Mouse (Mus musculus): ENCODE results near the gene Camsap3.

DNA sequence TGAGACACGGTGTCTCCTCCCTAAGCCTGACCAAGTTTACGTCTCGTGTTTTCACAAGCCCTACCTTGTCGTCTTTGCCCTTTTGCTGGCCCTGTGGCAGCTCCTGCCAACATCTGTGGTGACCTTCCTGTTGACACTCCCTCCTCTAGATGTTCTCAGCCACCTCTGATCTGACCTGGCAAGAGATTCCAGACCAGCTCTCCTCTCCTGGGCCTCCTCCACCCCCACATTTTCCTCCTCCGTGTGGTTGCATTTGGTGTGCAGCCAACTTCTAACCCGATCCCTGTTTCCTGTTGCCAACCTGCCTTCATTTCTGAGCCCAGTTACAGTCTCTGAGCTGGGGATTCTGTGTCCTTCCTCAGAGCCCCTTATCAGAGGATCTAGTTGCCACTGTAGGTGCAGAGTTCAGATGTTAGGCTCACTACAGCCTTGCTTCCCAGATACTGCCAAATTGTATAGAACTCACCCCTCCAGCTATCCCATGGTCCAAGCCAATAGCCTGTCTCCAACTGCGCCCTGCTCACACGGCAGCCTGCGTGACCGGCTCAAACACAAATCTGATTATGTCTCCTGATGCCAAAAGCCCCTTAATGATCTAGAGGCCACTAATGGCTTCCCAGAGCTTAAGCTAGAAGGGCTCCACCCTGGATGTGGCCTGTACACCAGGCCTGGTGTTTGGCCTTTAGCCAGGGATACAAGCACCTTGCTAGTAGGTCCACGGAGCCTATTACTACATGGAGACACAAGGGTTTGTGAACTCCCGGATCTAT lies 22.1 kb downstream of the Camsap3 start:
- no peak for TF ChIP-seq CTCF (IDR thresholded peaks at IDR 0.05)
- TF ChIP-seq EP300 (IDR thresholded peaks at IDR 0.05) = no peak

All from lung, postnatal 0 days (tissue).